Mouse (Mus musculus) neutrophil, adult 5-6 weeks (primary cell): Measurements from ENCODE around the gene Meis1. TPM values are rescaled to one million over a fixed set of nuclear protein-coding genes. Genes with fewer than 3 reads are reported as not detected.
A peak's percentile ranks its signal among the peaks of the same experiment; 100 is the strongest.

Experiments used
- ATAC-seq: fragments of 151-379, 151-347 bp; 2 replicates; pipeline ENCODE4 v1.8.0; 2017; ENCODE audit warnings: mild to moderate bottlenecking, moderate TSS enrichment; ENCODE audit not compliant: insufficient number of reproducible peaks, poor library complexity, low FRiP score, severe bottlenecking; ENCODE audit errors: extremely low read depth
- total RNA-seq: library from RNA; stranded (forward); fragments of 200-1000 nt; gene quantifications from 2 replicates; pipeline ENCODE4 v1.2.3, GENCODE M21; 2017

The Meis1 gene
- total RNA-seq, 1 experiment from 2014 or later = 3.6 TPM

GRCm38 (mm10) chr11:18957805-18958770, 60.7 kb downstream of the Meis1 start:
- no peak for ATAC-seq

- 0 out of 2 replicates have a peak, but pooled peaks have one; percentile 9 for ATAC-seq
These were observed 61.5 kb downstream of the Meis1 start for GRCm38 (mm10) chr11:18957097-18957804.

- ATAC-seq = no peak
These were observed 62.8 kb downstream of the Meis1 start for GRCm38 (mm10) chr11:18955969-18956368.

- ATAC-seq = no peak
These were observed 63.9 kb downstream of the Meis1 start for GRCm38 (mm10) chr11:18954852-18955251.

- no peak for ATAC-seq
These were observed 64.9 kb downstream of the Meis1 start for GRCm38 (mm10) chr11:18953892-18954291.

- no peak for ATAC-seq
These were observed 70.0 kb downstream of the Meis1 start for GRCm38 (mm10) chr11:18948600-18949295.

GRCm38 (mm10) chr11:18947434-18947833, 71.4 kb downstream of the Meis1 start:
- no peak for ATAC-seq

GRCm38 (mm10) chr11:18945778-18946177, 73.0 kb downstream of the Meis1 start:
- no peak for ATAC-seq

GRCm38 (mm10) chr11:18944972-18945625, 73.7 kb downstream of the Meis1 start:
- no peak for ATAC-seq

- no peak for ATAC-seq
These were observed 74.6 kb downstream of the Meis1 start for GRCm38 (mm10) chr11:18944209-18944608.

GRCm38 (mm10) chr11:18942990-18943389, 75.8 kb downstream of the Meis1 start:
- no peak for ATAC-seq

- no peak for ATAC-seq
These were observed 77.9 kb downstream of the Meis1 start for GRCm38 (mm10) chr11:18940916-18941315.

GRCm38 (mm10) chr11:18934921-18935320, 83.9 kb downstream of the Meis1 start:
- no peak for ATAC-seq

GRCm38 (mm10) chr11:18931001-18931874, 87.5 kb downstream of the Meis1 start:
- ATAC-seq = no peak

GRCm38 (mm10) chr11:18929779-18930728, 88.7 kb downstream of the Meis1 start:
- no peak for ATAC-seq

- ATAC-seq = no peak
These were observed 91.4 kb downstream of the Meis1 start for GRCm38 (mm10) chr11:18927351-18927750.

- no peak for ATAC-seq
These were observed 92.0 kb downstream of the Meis1 start for GRCm38 (mm10) chr11:18926798-18927197.
